In genomic region chr12:85278919-85279318, GRCm38 (mm10) we compare ENCODE assay signal across 13 mouse cellular contexts. TPM values are rescaled to one million over a fixed set of nuclear protein-coding genes. Genes with fewer than 3 reads are reported as not detected.
DNase-seq lines count a peak whose midpoint lies in the region; ATAC-seq and TF ChIP-seq lines count a peak whose summit lies in the region.
"Had no signal": no experiment of that assay in that cellular context is flagged by ENCODE, and none has a peak within 500 bp of the region (broad histone marks: within the 10 kb centered on the region; RNA-seq: fewer than 3 reads in every experiment).

No protein-coding gene starts in this region.

- TF ChIP-seq EP300 in liver, postnatal 0 days (IDR thresholded peaks at IDR 0.05; ENCODE audit: low read depth), result peak; percentile 42; the same call in 1 of the 2 replicates

- H3K9me3 ChIP-seq in hindbrain, postnatal 0 days (ENCODE audit: low read length), result no peaks in the 10 kb centered on the region
- H3K9me3 ChIP-seq in hindbrain, embryonic 11.5 days (ENCODE audit: control insufficient read depth, low read length), result no peaks in the 10 kb centered on the region
- no peaks in the 10 kb centered on the region for H3K9me3 ChIP-seq in liver, postnatal 0 days (ENCODE audit: low read length)
- H3K9me3 ChIP-seq: hindbrain, embryonic 12.5 days; kidney, embryonic 15.5 days; limb, embryonic 13.5 days had no signal

- H3K4me2 ChIP-seq in hindbrain, postnatal 0 days (ENCODE audit: low read depth, low read length), result no peak overlapping the region
- no peak overlapping the region for H3K4me2 ChIP-seq in hindbrain, embryonic 11.5 days (replicated peaks; ENCODE audit: low read depth, low read length)
- peak overlapping the region; percentile 98 for H3K4me2 ChIP-seq in liver, postnatal 0 days (ENCODE audit: low read depth, low read length)

- no peak for ATAC-seq in hindbrain, postnatal 0 days
- ATAC-seq in hindbrain, embryonic 11.5 days (ENCODE audit: low FRiP score), result no peak
- peak; percentile 47 for ATAC-seq in erythroblast, adult 5-6 weeks (replicated peaks; ENCODE audit: low FRiP score, poor library complexity, severe bottlenecking)
- ATAC-seq in liver, postnatal 0 days, result peak; percentile 50

- no peak overlapping the region for H3K27ac ChIP-seq in hindbrain, postnatal 0 days
- H3K27ac ChIP-seq in hindbrain, embryonic 11.5 days (ENCODE audit: low read depth, low read length), result no peak overlapping the region
- H3K27ac ChIP-seq in liver, postnatal 0 days (ENCODE audit: low read depth), result no peak overlapping the region
- H3K27ac ChIP-seq: hindbrain, embryonic 12.5 days; limb, embryonic 13.5 days had no signal

- no peak for DNase-seq in hindbrain, postnatal 0 days (ENCODE audit: low spot score)
- DNase-seq in hindbrain, embryonic 11.5 days (ENCODE audit: low spot score), result no peak
- peak; percentile 23 for DNase-seq in ES-CJ7 (ENCODE audit: low read depth, low spot score)
- DNase-seq in liver, postnatal 0 days, result peak; percentile 29
- no peak for DNase-seq in kidney, adult 8-10 months
- no peak for DNase-seq in spleen, adult 12 weeks (ENCODE audit: low spot score)
- no peak for DNase-seq in cerebellum, adult 11 months
- DNase-seq: cerebellum, postnatal 10 days; layer of hippocampus, postnatal 36 days had no signal

- no peaks in the 10 kb centered on the region for H3K4me1 ChIP-seq in hindbrain, postnatal 0 days (ENCODE audit: insufficient read depth, low read length)
- peaks cover 5% of the 10 kb centered on the region; the same call in 1 of the 2 replicates for H3K4me1 ChIP-seq in hindbrain, embryonic 11.5 days (replicated peaks; ENCODE audit: control insufficient read depth, insufficient read depth, low read length)
- peaks cover 9% of the 10 kb centered on the region for H3K4me1 ChIP-seq in liver, postnatal 0 days (ENCODE audit: insufficient read depth)

- peak; percentile 16; the same call in 1 of the 2 replicates for TF ChIP-seq CTCF in hindbrain, postnatal 0 days (IDR thresholded peaks at IDR 0.05; ENCODE audit: low read depth)
- peak; percentile 55 for TF ChIP-seq CTCF in liver, postnatal 0 days (IDR thresholded peaks at IDR 0.05; ENCODE audit: low read depth)

- H3K27me3 ChIP-seq in hindbrain, postnatal 0 days (ENCODE audit: insufficient read depth, low read length), result no peaks in the 10 kb centered on the region
- no peaks in the 10 kb centered on the region for H3K27me3 ChIP-seq in hindbrain, embryonic 11.5 days (ENCODE audit: control insufficient read depth, insufficient read depth, low read length)
- no peaks in the 10 kb centered on the region for H3K27me3 ChIP-seq in liver, postnatal 0 days (ENCODE audit: insufficient read depth, low read length)
- H3K27me3 ChIP-seq: hindbrain, embryonic 12.5 days; kidney, embryonic 15.5 days; limb, embryonic 13.5 days had no signal

- WGBS in hindbrain, postnatal 0 days, result 94% methylated on average over 10 of the region's 10 CpGs
- 96% methylated on average over 10 of the region's 10 CpGs for WGBS in hindbrain, embryonic 11.5 days
- 65% methylated on average over 10 of the region's 10 CpGs for WGBS in liver, postnatal 0 days (ENCODE audit: insufficient replicate concordance)

- no peaks in the 10 kb centered on the region for H3K36me3 ChIP-seq in hindbrain, postnatal 0 days (ENCODE audit: insufficient read depth, low read length)
- no peaks in the 10 kb centered on the region for H3K36me3 ChIP-seq in hindbrain, embryonic 11.5 days (ENCODE audit: control insufficient read depth, insufficient read depth, low read length)
- H3K36me3 ChIP-seq in liver, postnatal 0 days (replicated peaks; ENCODE audit: insufficient read depth, low read length), result peaks cover 14% of the 10 kb centered on the region

- no peak overlapping the region for H3K4me3 ChIP-seq in hindbrain, postnatal 0 days (ENCODE audit: low read length)
- H3K4me3 ChIP-seq in hindbrain, embryonic 11.5 days (ENCODE audit: low read depth, low read length), result no peak overlapping the region
- H3K4me3 ChIP-seq in liver, postnatal 0 days (ENCODE audit: low read depth, low read length), result peak overlapping the region; percentile 94; the same call in 1 of the 2 replicates

- no peak overlapping the region for H3K9ac ChIP-seq in hindbrain, postnatal 0 days (replicated peaks; ENCODE audit: low read length)
- H3K9ac ChIP-seq in hindbrain, embryonic 11.5 days (ENCODE audit: low read depth, low read length), result no peak overlapping the region
- H3K9ac ChIP-seq in liver, postnatal 0 days (replicated peaks), result no peak overlapping the region

RNA-seq across cellular contexts. Expression of gene Mlh3, which starts 8.5 kb away (rescaled TPM):
- 5.5 and 9.9 TPM in 2 replicates for total RNA-seq in hindbrain, postnatal 0 days (2014; rRNA removed)
- polyA plus RNA-seq in hindbrain, postnatal 0 days (2015; fragmentation: Nextera tagmentation; extraction: Ambion mirVana), result 4.9 and 5.1 TPM in 2 replicates
- 7.7 and 8.4 TPM in 2 replicates for polyA plus RNA-seq in hindbrain, embryonic 11.5 days (2014; fragmentation: Nextera tagmentation; extraction: Ambion mirVana)
- 0.19 and 1.0 TPM in 2 replicates for total RNA-seq in erythroblast, adult 5-6 weeks (2015; ENCODE audit: low replicate concordance)
- total RNA-seq in erythroblast, adult 5-6 weeks (2017; ENCODE audit: low replicate concordance), result 2.2 and 2.6 TPM in 2 replicates
- polyA plus RNA-seq in liver, postnatal 0 days (2015; fragmentation: Nextera tagmentation; extraction: Ambion mirVana), result 1.4 and 1.6 TPM in 2 replicates

RNA-seq across cellular contexts. Expression of gene Acyp1, which starts 9.3 kb away (rescaled TPM):
- total RNA-seq in hindbrain, postnatal 0 days (2014; rRNA removed), result 17.9 and 18.2 TPM in 2 replicates
- polyA plus RNA-seq in hindbrain, postnatal 0 days (2015; fragmentation: Nextera tagmentation; extraction: Ambion mirVana), result 50.9 and 55.8 TPM in 2 replicates
- 71.4 and 73.8 TPM in 2 replicates for polyA plus RNA-seq in hindbrain, embryonic 11.5 days (2014; fragmentation: Nextera tagmentation; extraction: Ambion mirVana)
- total RNA-seq in erythroblast, adult 5-6 weeks (2015; ENCODE audit: low replicate concordance), result 7.9 and 26.1 TPM in 2 replicates
- 13.6 and 21.0 TPM in 2 replicates for total RNA-seq in erythroblast, adult 5-6 weeks (2017; ENCODE audit: low replicate concordance)
- polyA plus RNA-seq in liver, postnatal 0 days (2015; fragmentation: Nextera tagmentation; extraction: Ambion mirVana), result 27.8 and 29.9 TPM in 2 replicates

RNA-seq across cellular contexts. Expression of gene Zc2hc1c, which starts 9.5 kb away (rescaled TPM):
- total RNA-seq in hindbrain, postnatal 0 days (2014; rRNA removed), result 1.1 and 1.3 TPM in 2 replicates
- polyA plus RNA-seq in hindbrain, postnatal 0 days (2015; fragmentation: Nextera tagmentation; extraction: Ambion mirVana), result 1.4 and 1.5 TPM in 2 replicates
- polyA plus RNA-seq in hindbrain, embryonic 11.5 days (2014; fragmentation: Nextera tagmentation; extraction: Ambion mirVana), result 1.2 and 1.5 TPM in 2 replicates
- 0.42 TPM in 1 of 2 replicates, not detected in the other for total RNA-seq in erythroblast, adult 5-6 weeks (2015; ENCODE audit: low replicate concordance)
- total RNA-seq in erythroblast, adult 5-6 weeks (2017; ENCODE audit: low replicate concordance), result 0.17 TPM in 1 of 2 replicates, not detected in the other
- 0.12 and 0.22 TPM in 2 replicates for polyA plus RNA-seq in liver, postnatal 0 days (2015; fragmentation: Nextera tagmentation; extraction: Ambion mirVana)

RNA-seq across cellular contexts. Expression of gene Eif2b2, which starts 59.6 kb away (rescaled TPM):
- total RNA-seq in hindbrain, postnatal 0 days (2014; rRNA removed), result 38.9 and 91.0 TPM in 2 replicates
- polyA plus RNA-seq in hindbrain, postnatal 0 days (2015; fragmentation: Nextera tagmentation; extraction: Ambion mirVana), result 86.6 and 87.9 TPM in 2 replicates
- 90.0 and 103 TPM in 2 replicates for polyA plus RNA-seq in hindbrain, embryonic 11.5 days (2014; fragmentation: Nextera tagmentation; extraction: Ambion mirVana)
- total RNA-seq in erythroblast, adult 5-6 weeks (2015; ENCODE audit: low replicate concordance), result 12.1 and 12.5 TPM in 2 replicates
- total RNA-seq in erythroblast, adult 5-6 weeks (2017; ENCODE audit: low replicate concordance), result 9.5 and 14.4 TPM in 2 replicates
- polyA plus RNA-seq in liver, postnatal 0 days (2015; fragmentation: Nextera tagmentation; extraction: Ambion mirVana), result 21.7 and 24.6 TPM in 2 replicates

Comparison
In these comparisons a context has a peak if more than half of its experiments do, and no peak if none do; other contexts are left out.
1. ATAC-seq: peak in erythroblast, adult 5-6 weeks (single experiment) and liver, postnatal 0 days (single experiment); none in hindbrain, postnatal 0 days (single experiment) and hindbrain, embryonic 11.5 days (single experiment).
2. DNase-seq: peak in ES-CJ7 (single experiment) and liver, postnatal 0 days (single experiment); none in hindbrain, postnatal 0 days (single experiment), hindbrain, embryonic 11.5 days (single experiment), kidney, adult 8-10 months (0 of 2), spleen, adult 12 weeks (single experiment) and cerebellum, adult 11 months (single experiment).